Mouse (Mus musculus) hindbrain, embryonic 13.5 days (tissue): ENCODE data around the gene Slf2. TPM values are rescaled to one million over a fixed set of nuclear protein-coding genes. Genes with fewer than 3 reads are reported as not detected.

Experiments used
- ATAC-seq: fragments of 200-750 bp; cut with Nextera tagmentation; 2 replicates; pipeline ENCODE4 v1.8.0; 2017; ENCODE audit warnings: moderate TSS enrichment; ENCODE audit not compliant: low FRiP score
- H3K27ac ChIP-seq: fragments of 300-500 bp; sonication (generic); 2 replicates; pipeline ENCODE4 v1.5.1; 2015; ENCODE audit warnings: inconsistent platforms, mild to moderate bottlenecking, moderate library complexity
- H3K27me3 ChIP-seq: fragments of 300-500 bp; sonication (generic); 2 replicates; pipeline ENCODE4 v1.6.1; 2015; ENCODE audit warnings: mild to moderate bottlenecking, inconsistent platforms
- H3K36me3 ChIP-seq: fragments of 300-500 bp; sonication (generic); 2 replicates; pipeline ENCODE4 v1.6.1; 2015; ENCODE audit warnings: mild to moderate bottlenecking, inconsistent platforms
- H3K4me1 ChIP-seq: fragments of 300-500 bp; sonication (generic); replicated peaks from 2 replicates; pipeline ENCODE4 v1.6.1; 2015; ENCODE audit warnings: inconsistent platforms
- H3K4me2 ChIP-seq: fragments of 300-500 bp; sonication (generic); 2 replicates; pipeline ENCODE4 v1.6.1; 2015; ENCODE audit warnings: inconsistent platforms, mild to moderate bottlenecking, moderate library complexity
- H3K4me3 ChIP-seq: fragments of 300-500 bp; sonication (generic); 2 replicates; pipeline ENCODE4 v1.5.1; 2015; ENCODE audit warnings: mild to moderate bottlenecking, inconsistent platforms
- H3K9ac ChIP-seq: fragments of 300-500 bp; sonication (generic); 2 replicates; pipeline ENCODE4 v1.6.1; 2015; ENCODE audit warnings: mild to moderate bottlenecking, inconsistent platforms
- H3K9me3 ChIP-seq: fragments of 300-500 bp; sonication (generic); 2 replicates; pipeline ENCODE4 v1.6.1; 2016; ENCODE audit warnings: inconsistent platforms
- WGBS: fragments of 180-500 bp; shearing (Covaris S2); methylation state at CpG from one replicate; pipeline ENCODE4 v1.1.7; 2015; 5-methylcytosine and 5-hydroxymethylcytosine counted together
- polyA plus RNA-seq: library from polyadenylated mRNA; unstranded; fragments of >200 nt; fragmentation: Nextera tagmentation; extraction: Ambion mirVana; gene quantifications from 2 replicates; pipeline ENCODE4 v1.2.1, GENCODE M21; 2015

The Slf2 gene
- polyA plus RNA-seq, 1 experiment from 2014 or later: 29.8 TPM

- H3K4me1 ChIP-seq: peaks cover 40% of the 10 kb centered on the region
- peak within 1 kb of the TSS; percentile 82 for H3K4me2 ChIP-seq
- H3K4me3 ChIP-seq: peak within 1 kb of the TSS; percentile 84
- ATAC-seq: peak; percentile 85
- H3K9ac ChIP-seq: peak within 1 kb of the TSS; percentile 95
- H3K36me3 ChIP-seq: peaks cover 15% of the 10 kb centered on the region
- WGBS: under 1% methylated on average over 57 of the region's 58 CpGs
- H3K27me3 ChIP-seq: 0 out of 2 replicates have a peak, but pooled peaks cover 6% of the 10 kb centered on the region
- H3K9me3 ChIP-seq: no peaks in the 10 kb centered on the region
- peak within 1 kb of the TSS; percentile 84 for H3K27ac ChIP-seq
Measured at GRCm38 (mm10) chr19:44988831-44989566, 58.0 kb downstream of the Slf2 start, which contains the start of gene Sema4g. Sema4g (plus strand) TSS chr19:44989101.

DNA sequence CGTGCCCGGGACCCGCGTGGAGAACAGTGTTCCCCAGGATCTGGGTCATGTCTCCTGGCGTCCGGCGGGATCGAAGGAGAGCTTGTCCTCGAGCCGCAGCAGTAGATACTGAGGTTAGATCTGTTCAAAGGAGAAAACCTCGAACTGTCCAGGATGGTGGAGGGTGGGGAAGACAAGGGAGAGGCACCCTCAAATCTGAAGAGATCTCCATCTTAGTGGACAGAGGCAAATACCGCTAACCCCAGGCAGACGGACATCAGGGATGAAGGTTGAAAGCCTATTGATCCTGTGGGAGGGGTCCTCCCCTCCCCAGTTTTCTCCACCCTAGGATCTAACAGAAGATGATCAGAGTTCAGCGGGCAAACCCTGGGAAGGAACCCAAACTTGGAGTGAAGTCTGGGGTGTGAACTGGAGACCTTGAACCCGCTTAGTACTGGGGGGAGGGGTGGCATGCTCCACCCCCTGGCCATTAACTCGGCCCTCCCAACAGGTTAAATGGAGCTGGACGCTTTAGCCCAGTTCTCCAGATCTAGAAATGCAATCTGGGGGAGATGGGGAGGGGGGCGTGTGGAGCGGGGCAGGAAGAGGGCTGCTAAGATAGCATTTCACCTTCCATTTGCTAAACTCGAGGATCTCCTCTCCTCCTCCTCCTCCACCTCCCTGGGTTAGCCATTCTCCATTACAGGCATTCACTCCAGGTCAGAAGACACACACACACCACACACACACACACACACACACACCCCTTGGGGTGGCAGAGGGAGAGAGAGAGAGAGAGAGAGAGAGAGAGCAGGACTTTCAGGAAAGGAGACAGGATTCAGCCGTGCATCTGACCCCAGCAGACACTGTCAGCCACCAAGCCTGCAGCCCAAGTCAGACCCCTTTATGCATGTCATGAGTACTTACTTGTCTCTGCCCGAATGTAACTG is 58.9 kb downstream of the Slf2 start:
- H3K27ac ChIP-seq: peak overlapping the region; percentile 84
- H3K9me3 ChIP-seq: no peaks in the 10 kb centered on the region
- peak; percentile 55 for ATAC-seq
- peak overlapping the region; percentile 84 for H3K4me3 ChIP-seq
- H3K27me3 ChIP-seq: 0 out of 2 replicates have a peak, but pooled peaks cover 6% of the 10 kb centered on the region
- peaks cover 23% of the 10 kb centered on the region for H3K36me3 ChIP-seq
- H3K4me1 ChIP-seq: peaks cover 40% of the 10 kb centered on the region
- H3K4me2 ChIP-seq: peak overlapping the region; percentile 82
- H3K9ac ChIP-seq: peak overlapping the region; percentile 95
- WGBS: 6% methylated on average over 22 of the region's 22 CpGs

DNA sequence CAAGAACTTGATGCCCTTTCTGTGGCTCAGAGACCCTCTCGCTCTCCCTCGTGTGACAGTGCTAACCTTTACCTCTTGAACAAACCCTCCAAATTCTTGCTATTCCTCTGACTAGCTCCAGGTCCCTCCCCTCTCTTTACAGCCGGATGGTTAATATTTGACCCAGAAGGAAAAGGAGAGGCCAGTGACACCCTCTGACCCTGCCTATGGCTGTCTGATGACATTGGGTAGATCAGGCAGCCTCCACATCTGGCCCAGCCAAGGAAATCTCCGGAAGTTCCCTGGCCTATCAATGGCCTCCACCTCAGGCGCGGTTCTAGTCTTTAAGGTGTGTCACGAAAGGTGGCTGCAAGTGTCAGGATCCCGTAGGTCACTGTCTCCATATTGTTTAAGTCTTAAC is 60.1 kb downstream of the Slf2 start:
- no peak for ATAC-seq
- H3K27me3 ChIP-seq: 0 out of 2 replicates have a peak, but pooled peaks cover 6% of the 10 kb centered on the region
- H3K4me2 ChIP-seq: peak overlapping the region; percentile 82
- H3K4me3 ChIP-seq: peak overlapping the region; percentile 84
- peaks cover 40% of the 10 kb centered on the region for H3K4me1 ChIP-seq
- H3K9me3 ChIP-seq: no peaks in the 10 kb centered on the region
- peaks cover 32% of the 10 kb centered on the region for H3K36me3 ChIP-seq
- peak overlapping the region; percentile 71; the same call in 1 of the 2 replicates for H3K27ac ChIP-seq
- 81% methylated on average over 8 of the region's 8 CpGs for WGBS
- peak overlapping the region; percentile 95 for H3K9ac ChIP-seq

DNA sequence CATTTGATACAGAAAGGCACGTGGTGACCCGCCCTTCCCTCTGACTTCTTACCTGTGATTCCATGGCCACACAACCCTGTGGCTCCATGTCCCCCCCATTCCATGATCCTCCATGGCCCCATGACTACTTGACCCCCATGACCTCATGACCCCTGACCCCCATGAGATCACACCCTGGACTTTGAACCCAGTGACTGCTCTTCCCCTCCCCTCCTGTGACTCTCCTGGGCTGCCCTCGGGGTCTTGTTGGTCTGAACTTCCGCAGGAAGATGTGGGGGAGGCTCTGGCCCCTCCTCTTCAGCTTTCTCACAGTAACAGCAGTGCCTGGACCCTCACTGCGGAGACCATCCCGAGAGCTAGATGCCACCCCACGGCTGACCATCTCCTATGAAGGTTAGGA is 61.3 kb downstream of the Slf2 start:
- 58% methylated on average over 7 of the region's 7 CpGs for WGBS
- 0 out of 2 replicates have a peak overlapping the region, but pooled peaks have one; percentile 2 for H3K4me2 ChIP-seq
- ATAC-seq: no peak
- peaks cover 44% of the 10 kb centered on the region for H3K36me3 ChIP-seq
- peaks cover 40% of the 10 kb centered on the region for H3K4me1 ChIP-seq
- peak overlapping the region; percentile 95; the same call in 1 of the 2 replicates for H3K9ac ChIP-seq
- H3K9me3 ChIP-seq: no peaks in the 10 kb centered on the region
- H3K27ac ChIP-seq: no peak overlapping the region
- H3K4me3 ChIP-seq: no peak overlapping the region
- no peaks in the 10 kb centered on the region for H3K27me3 ChIP-seq

- no peak overlapping the region for H3K27ac ChIP-seq
- H3K4me1 ChIP-seq: peaks cover 40% of the 10 kb centered on the region
- H3K36me3 ChIP-seq: peaks cover 48% of the 10 kb centered on the region
- H3K27me3 ChIP-seq: no peaks in the 10 kb centered on the region
- 67% methylated on average over 7 of the region's 7 CpGs for WGBS
- no peaks in the 10 kb centered on the region for H3K9me3 ChIP-seq
- no peak for ATAC-seq
- H3K4me2 ChIP-seq: 0 out of 2 replicates have a peak overlapping the region, but pooled peaks have one; percentile 2
- H3K9ac ChIP-seq: no peak overlapping the region
- H3K4me3 ChIP-seq: no peak overlapping the region
Measured at GRCm38 (mm10) chr19:44992712-44993111, 61.8 kb downstream of the Slf2 start.

DNA sequence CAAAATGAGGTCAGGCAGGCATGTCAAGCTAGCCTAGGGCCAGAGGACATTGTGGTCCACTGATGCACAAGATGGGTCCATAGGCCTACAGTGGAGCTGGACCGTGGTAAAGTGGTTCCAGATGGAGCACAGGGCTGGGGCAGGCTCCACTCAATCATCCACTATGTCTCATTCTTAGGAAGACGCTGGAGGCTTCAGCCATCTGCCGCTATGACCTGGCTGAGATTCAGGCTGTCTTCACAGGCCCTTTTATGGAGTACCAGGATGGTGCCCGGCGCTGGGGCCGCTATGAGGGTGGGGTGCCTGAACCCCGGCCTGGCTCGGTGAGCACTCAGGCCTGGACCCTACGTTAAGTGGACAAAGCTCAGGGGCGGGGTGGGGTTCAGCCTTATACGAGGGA is 66.8 kb downstream of the Slf2 start:
- H3K36me3 ChIP-seq: peaks cover 91% of the 10 kb centered on the region
- no peak for ATAC-seq
- H3K4me1 ChIP-seq: no peaks in the 10 kb centered on the region; the same call in 1 of the 2 replicates
- no peaks in the 10 kb centered on the region for H3K9me3 ChIP-seq
- no peak overlapping the region for H3K27ac ChIP-seq
- no peak overlapping the region for H3K4me2 ChIP-seq
- H3K27me3 ChIP-seq: no peaks in the 10 kb centered on the region
- H3K4me3 ChIP-seq: no peak overlapping the region
- H3K9ac ChIP-seq: no peak overlapping the region
- WGBS: 85% methylated on average over 11 of the region's 11 CpGs

GRCm38 (mm10) chr19:44999647-45000046 is 68.7 kb downstream of the Slf2 start:
- Histone ChIP-seq H3K4me3 (no peak overlapping the region), H3K4me2 (no peak overlapping the region), H3K4me1 (peaks cover 7% of the 10 kb centered on the region; the same call in 1 of the 2 replicates), H3K27me3 (no peaks in the 10 kb centered on the region), H3K27ac (no peak overlapping the region), H3K36me3 (peaks cover 97% of the 10 kb centered on the region), H3K9me3 (no peaks in the 10 kb centered on the region), H3K9ac (no peak overlapping the region)
- WGBS: 85% methylated on average over 8 of the region's 8 CpGs
- ATAC-seq: no peak

GRCm38 (mm10) chr19:45002301-45002700 is 71.3 kb downstream of the Slf2 start:
- H3K27me3 ChIP-seq: no peaks in the 10 kb centered on the region
- no peak for ATAC-seq
- peaks cover 74% of the 10 kb centered on the region for H3K36me3 ChIP-seq
- H3K4me3 ChIP-seq: no peak overlapping the region
- no peak overlapping the region for H3K9ac ChIP-seq
- WGBS: 71% methylated on average over 3 of the region's 3 CpGs
- H3K27ac ChIP-seq: no peak overlapping the region
- peaks cover 25% of the 10 kb centered on the region for H3K4me1 ChIP-seq
- no peaks in the 10 kb centered on the region for H3K9me3 ChIP-seq
- H3K4me2 ChIP-seq: no peak overlapping the region

DNA sequence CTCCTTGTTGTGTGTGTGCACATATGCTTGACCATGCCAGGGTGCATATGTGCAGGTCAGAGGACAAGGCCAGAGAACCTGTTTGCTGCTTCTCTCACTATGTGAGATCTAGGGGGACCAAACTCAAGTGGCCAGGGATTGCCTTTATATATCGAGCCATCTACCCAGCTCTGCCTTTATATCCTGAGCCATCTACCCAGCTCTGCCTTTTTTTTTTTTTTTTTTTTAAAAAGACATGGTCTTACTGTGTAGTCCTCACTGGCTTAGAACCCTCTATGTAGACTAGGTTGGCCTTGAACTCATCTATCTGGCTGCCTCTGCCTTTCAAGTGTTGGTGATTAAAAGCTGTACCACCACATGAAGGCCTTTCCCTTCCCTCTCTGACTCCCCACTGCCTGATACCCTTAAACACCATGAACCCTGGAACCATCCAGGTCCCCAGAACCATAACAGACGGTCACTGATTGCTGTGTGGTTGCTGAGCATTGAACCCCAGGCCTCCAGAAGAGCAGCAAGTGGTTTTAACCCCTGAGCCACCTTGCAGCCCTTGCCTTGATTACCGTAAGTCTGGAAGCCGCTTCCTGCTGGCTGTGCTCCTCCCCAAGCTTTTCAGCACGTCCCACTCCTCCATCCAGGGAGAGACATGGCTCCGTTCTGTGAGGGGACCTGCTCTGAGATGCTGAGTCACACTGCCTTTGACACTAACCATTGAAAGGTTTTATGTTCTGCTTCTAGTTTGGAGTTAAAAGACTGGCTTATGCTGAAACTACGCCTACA is 73.0 kb downstream of the Slf2 start:
- Histone ChIP-seq H3K9ac (peak overlapping the region; percentile 13; the same call in 1 of the 2 replicates), H3K4me1 (peaks cover 39% of the 10 kb centered on the region), H3K36me3 (peaks cover 63% of the 10 kb centered on the region), H3K27me3 (no peaks in the 10 kb centered on the region), H3K27ac (no peak overlapping the region), H3K9me3 (no peaks in the 10 kb centered on the region), H3K4me2 (no peak overlapping the region), H3K4me3 (no peak overlapping the region)
- 87% methylated on average over 7 of the region's 7 CpGs for WGBS
- no peak for ATAC-seq

DNA sequence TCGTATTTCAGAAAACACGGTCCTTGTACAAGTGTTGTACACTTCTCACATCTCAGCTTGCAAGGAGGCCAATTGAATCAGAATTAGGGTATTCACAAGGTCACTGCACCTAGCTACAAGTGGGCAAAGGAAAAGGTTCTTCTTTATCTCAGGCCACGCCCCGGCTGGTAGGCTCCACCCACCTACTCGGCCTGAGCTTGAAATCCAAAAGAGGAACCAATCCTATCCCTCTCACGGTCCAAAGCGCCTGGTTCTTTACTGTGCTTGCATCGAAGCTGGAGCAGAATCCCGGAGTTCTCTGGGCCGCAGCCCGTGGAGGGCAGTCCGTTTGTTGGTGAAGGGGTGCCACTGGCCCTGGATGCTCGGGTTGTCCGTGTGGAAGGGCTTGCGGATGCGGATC is 74.5 kb downstream of the Slf2 start, which contains the start of gene Twnk:
TSS of gene Twnk (plus strand) at position 220 of the 400 bp plus-strand sequence.
- Histone ChIP-seq H3K4me1 (peaks cover 43% of the 10 kb centered on the region), H3K4me2 (peak within 1 kb of the TSS; percentile 99), H3K9ac (peak within 1 kb of the TSS; percentile 89), H3K27ac (peak within 1 kb of the TSS; percentile 81), H3K4me3 (peak within 1 kb of the TSS; percentile 95), H3K36me3 (peaks cover 60% of the 10 kb centered on the region), H3K9me3 (no peaks in the 10 kb centered on the region), H3K27me3 (no peaks in the 10 kb centered on the region)
- ATAC-seq: no peak
- 10% methylated on average over 16 of the region's 16 CpGs for WGBS

DNA sequence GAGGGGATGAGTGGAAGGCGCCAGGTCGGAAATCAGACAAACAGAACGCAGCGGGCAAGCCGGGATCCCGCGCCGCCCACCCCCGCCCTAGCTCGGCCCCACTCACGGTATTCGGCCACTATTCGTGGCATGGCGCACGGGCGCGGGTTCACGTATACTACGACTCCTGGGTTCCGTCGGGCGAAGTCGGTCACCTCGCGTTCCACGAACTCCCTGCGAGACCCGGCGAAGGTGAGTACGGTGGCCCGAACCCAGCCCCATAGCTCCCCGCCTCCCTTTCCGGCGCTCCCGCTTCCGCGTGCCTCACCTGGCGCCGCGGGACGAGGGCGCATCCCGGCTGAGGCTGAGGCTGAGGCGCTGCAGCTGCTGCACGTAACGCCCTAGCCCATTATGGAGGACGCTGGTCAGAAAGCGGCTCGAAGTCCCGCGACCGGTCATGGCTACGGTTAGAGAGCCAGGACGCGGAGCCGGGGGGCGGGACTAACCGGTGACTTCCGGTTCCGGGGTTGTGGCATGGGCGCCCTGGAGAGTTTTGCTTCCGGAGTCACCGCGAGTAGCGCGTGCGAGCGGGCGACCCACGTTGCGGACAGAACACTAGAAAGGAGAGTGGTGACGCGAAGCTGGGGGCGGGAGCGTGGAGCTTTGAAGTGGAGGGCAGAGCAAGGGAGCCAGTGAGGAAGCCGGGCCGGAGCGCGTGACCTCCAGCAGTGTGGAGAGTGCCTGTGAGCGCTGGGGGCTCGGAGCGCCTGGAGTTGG is 75.2 kb downstream of the Slf2 start, which contains the start of gene Mrpl43:
TSS of gene Mrpl43 (minus strand) at position 486 of the 756 bp plus-strand sequence.
- Histone ChIP-seq H3K27ac (peak within 1 kb of the TSS; percentile 81), H3K27me3 (no peaks in the 10 kb centered on the region), H3K4me3 (peak within 1 kb of the TSS; percentile 95), H3K36me3 (peaks cover 60% of the 10 kb centered on the region), H3K4me2 (peak within 1 kb of the TSS; percentile 99), H3K9ac (peak within 1 kb of the TSS; percentile 89), H3K9me3 (no peaks in the 10 kb centered on the region), H3K4me1 (peaks cover 43% of the 10 kb centered on the region)
- under 1% methylated on average over 82 of the region's 82 CpGs for WGBS
- ATAC-seq: peak; percentile 94
